Mouse (Mus musculus): Measurements from ENCODE around the gene Lmo2.

Gene Lmo2

DNA sequence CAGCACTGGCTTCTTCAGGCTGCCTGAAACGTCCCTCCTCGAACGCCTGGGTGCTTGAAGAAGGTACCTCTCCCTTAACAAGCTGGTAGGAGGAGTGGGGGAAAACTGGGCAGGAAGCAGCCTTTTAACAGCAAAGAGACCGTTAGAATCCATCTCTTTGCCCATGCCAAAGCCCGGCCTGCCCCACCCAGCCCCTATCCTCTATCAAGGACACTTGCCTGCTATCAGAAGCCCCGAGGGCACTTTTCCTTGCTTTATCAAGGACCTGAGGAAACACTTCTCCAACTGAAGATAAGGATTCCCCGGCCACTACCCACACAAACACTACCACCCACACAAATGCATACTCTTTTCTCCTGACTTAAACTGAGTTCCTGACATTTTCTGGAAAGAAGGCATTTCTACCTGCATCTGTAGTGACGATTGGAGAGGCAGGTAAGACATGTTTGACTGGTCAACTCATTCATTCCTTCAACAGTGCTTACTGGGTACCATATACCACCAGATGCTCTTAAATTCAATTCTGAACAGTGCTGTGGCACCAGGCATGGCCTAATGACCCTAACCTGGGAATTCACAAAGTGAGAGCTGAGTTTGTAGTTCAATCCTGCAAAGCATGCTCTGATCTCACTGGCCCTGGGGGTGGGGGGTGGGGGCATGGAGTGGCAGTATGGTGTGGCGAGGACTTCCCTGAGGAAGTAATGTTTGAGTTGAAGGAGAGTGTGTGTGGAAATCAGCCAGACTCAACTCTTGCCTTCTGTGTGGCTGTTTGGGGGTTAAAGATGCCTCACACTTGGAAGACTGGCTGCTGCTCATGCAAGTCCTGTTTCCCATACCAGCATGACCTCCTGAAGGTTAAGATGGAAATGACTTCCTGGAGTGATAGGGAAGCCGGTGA lies at the start of gene Lmo2:
Gene Lmo2 (plus strand): TSS at position 338 of the 898 bp plus-strand sequence.
- in situ Hi-C loops (cut with MboI, MseI), result no loop called here

- in situ Hi-C loops (cut with MboI, MseI), result no loop called here
These were observed 47.2 kb upstream of the Lmo2 start for GRCm38 (mm10) chr2:103910601-103911000.

- in situ Hi-C loops (cut with MboI, MseI), result no loop called here
These were observed 45.1 kb upstream of the Lmo2 start for GRCm38 (mm10) chr2:103912481-103913251.

DNA sequence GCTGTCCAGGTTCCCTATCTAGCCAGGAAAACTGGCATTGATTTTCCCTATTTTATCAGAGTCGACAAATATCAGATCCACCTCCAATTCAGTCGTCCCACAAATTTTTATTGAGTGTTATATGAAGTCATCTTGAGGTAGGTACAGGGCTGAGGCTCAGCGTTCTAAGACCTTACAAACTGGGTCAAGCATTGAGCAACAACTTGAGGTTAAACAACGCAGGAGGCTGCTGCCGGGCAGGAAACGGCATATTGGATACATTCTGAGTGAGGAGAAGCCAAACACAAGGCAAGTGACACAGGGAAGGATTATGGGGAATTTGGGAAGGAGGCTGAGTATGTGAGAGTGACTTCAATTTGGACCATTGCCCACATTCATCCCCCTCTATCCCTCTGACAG lies 44.5 kb upstream of the Lmo2 start:
- in situ Hi-C loops (cut with MboI, MseI), result no loop called here

- in situ Hi-C loops (cut with MboI, MseI), result no loop called here
These were observed 41.7 kb upstream of the Lmo2 start for GRCm38 (mm10) chr2:103916069-103916468.

GRCm38 (mm10) chr2:103917375-103917774 lies 40.4 kb upstream of the Lmo2 start:
- in situ Hi-C loops (cut with MboI, MseI), result no loop called here

DNA sequence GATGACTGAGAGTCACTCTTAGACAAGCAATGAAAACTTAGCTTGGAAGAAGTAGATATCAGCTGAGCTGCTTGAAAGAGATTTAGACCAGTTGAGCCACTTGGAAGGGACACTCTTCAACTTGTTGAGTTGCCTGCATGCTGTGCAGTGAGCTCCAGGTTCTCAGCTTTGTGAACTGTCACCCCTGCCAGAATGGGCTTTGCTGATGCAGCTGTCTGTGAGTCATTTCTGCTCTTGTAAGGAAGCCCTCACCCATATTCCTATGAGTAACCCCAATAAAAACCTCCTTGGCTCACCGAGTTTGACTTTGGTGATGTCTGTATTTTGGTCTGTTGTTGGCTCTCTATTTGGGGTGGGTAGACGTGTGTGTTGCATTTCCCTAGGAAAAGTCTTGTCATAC lies 39.4 kb upstream of the Lmo2 start:
- in situ Hi-C loops (cut with MboI, MseI), result no loop called here

DNA sequence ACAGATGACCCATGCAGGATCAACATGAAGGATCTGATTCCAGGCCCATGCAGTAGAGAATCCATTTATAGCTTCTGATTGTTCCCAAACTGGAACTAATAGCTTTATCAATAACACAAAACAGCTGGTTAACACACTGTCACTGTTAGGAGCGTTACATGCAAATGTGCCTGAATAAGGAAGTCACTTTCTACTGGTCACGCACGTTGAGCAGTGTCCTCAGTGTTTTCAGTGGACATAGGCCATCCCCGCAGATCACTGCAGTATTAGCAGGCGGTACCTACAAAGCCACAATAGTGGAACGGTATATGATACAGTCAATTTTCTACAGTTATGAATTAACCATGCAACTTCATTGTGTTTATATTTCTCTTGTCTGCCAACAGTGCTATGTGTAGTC lies 38.3 kb upstream of the Lmo2 start:
- in situ Hi-C loops (cut with MboI, MseI), result no loop called here

- in situ Hi-C loops (cut with MboI, MseI), result no loop called here
These were observed 31.1 kb upstream of the Lmo2 start for GRCm38 (mm10) chr2:103926586-103927113.

DNA sequence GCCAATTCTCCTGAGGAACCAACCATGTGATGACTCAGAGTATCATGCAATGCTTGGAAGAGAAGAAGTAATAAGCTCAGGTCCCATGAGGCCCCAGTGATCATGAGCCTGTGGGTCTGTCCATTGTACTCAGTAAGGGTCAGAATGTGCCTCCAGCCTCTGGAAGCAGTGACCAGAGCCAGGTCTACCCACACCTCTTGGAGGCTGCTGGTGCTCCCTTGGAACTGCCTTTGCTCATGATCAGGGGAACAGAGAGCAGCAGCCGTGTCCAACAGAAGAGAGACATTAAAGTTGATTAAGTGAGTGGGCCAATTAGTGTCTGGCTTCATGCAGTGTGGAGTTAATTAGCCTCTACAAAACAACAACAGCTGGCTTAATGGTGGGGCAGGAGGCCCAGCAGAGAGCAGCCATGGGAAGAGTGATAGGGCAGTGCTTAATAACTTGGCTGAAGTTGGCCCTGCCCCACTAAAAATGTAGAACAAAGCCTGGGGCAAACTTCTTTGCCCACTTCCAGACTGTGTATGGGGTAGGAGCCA lies 30.1 kb upstream of the Lmo2 start:
- in situ Hi-C loops (cut with MboI, MseI), result no loop called here

DNA sequence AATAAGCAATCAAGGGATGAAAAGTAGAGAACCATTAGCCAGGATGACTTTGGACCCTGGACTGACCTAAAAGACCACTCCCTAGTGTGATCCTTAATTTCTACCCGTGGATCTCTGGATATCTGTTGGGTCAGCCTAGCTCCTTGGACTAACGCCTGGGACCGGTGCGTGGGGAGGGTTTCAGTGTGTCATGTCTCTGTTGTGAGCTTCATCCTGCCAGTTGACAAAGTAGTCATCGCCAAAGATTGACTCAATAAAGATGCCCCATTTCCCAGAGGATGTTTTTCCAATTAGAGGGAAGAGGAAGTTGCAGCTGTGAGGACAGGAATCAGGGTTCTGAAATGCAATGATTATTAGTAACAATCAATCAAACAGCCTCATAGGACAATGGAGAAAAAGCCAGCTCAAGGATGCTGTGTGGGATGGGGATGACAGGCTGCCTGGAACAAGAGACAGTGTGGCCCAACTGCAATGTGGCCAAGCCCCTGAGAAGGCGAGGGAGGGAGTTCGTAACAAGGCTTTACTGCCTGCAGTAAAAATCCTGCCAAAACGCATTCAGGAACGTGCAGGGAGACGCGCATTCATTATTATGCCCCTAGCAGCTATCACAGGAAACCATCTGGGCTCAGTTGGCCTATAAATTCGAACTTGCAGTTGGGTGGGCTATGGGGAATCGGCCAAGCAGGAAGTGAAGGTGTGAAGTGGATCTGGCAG lies 27.3 kb upstream of the Lmo2 start:
- in situ Hi-C loops (cut with MboI, MseI), result loop anchor here (10.0 kb wide), 1 partner anchor 734 kb away; no protein-coding TSS in a partner anchor

DNA sequence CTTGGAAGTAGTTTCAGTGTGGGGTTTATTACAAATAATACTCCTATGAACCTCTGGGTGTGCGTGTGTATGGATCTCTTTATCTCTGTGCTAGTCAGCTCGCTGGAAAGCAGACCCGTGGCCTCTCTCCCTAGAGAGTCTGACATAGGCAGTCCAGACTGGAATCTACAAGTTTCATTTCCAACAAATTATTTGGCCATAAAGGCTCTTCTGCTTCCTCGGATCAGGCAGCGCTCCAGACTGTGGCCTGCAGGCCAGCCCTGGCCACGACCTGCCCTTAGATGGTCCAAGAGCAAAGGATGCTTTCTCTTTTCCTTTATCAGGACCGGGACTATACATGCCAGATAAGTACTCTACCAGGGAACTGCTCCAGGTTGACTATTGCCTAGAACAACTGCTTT lies 26.3 kb upstream of the Lmo2 start:
- in situ Hi-C loops (cut with MboI, MseI), result loop anchor here (10.0 kb wide), 1 partner anchor 733 kb away; no protein-coding TSS in a partner anchor

GRCm38 (mm10) chr2:103932025-103932424 lies 25.8 kb upstream of the Lmo2 start:
- in situ Hi-C loops (cut with MboI, MseI), result loop anchor here (10.0 kb wide), 1 partner anchor 733 kb away; no protein-coding TSS in a partner anchor

GRCm38 (mm10) chr2:103932480-103932879 lies 25.3 kb upstream of the Lmo2 start:
- in situ Hi-C loops (cut with MboI, MseI), result loop anchor here (10.0 kb wide), 1 partner anchor 732 kb away; no protein-coding TSS in a partner anchor

- in situ Hi-C loops (cut with MboI, MseI), result loop anchor here (10.0 kb wide), 1 partner anchor 731 kb away; no protein-coding TSS in a partner anchor
These were observed 23.5 kb upstream of the Lmo2 start for GRCm38 (mm10) chr2:103934270-103934669.

GRCm38 (mm10) chr2:103934670-103935069 lies 23.1 kb upstream of the Lmo2 start:
- in situ Hi-C loops (cut with MboI, MseI), result loop anchor here (10.0 kb wide), 1 partner anchor 730 kb away; no protein-coding TSS in a partner anchor

GRCm38 (mm10) chr2:103935691-103936435 lies 21.9 kb upstream of the Lmo2 start:
- in situ Hi-C loops (cut with MboI, MseI), result loop anchor here (10.0 kb wide), 1 partner anchor 729 kb away; no protein-coding TSS in a partner anchor

GRCm38 (mm10) chr2:103936666-103937065 lies 21.1 kb upstream of the Lmo2 start:
- in situ Hi-C loops (cut with MboI, MseI), result loop anchor here (10.0 kb wide), 1 partner anchor 728 kb away; no protein-coding TSS in a partner anchor

DNA sequence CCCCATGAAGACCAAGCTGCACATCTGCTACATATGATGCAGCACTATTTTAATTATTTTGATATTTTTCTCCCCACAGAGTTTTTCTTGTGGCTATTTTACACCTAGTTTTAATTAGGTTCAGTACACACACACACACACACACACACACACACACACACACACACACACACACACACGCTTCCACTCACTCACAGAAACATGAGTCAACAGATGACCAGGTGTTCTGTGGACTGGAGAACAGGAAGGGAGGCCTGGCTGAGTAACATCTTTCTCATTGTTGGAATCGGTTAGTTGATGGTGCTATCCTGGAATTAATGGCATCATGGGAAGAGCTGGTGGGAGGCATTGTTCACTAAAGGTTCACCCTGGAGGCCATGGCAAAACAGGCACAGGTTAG lies 20.1 kb upstream of the Lmo2 start:
- in situ Hi-C loops (cut with MboI, MseI), result loop anchor here (10.0 kb wide), 1 partner anchor 727 kb away; no protein-coding TSS in a partner anchor

- in situ Hi-C loops (cut with MboI, MseI), result loop anchor here (10.0 kb wide), 1 partner anchor 726 kb away; no protein-coding TSS in a partner anchor
These were observed 19.2 kb upstream of the Lmo2 start for GRCm38 (mm10) chr2:103938573-103938972.

Data from T-helper 2 cell (primary cell).